Mouse (Mus musculus) lung, embryonic 14.5 days (tissue): ENCODE measurements around the gene Snx33. TPM values are rescaled to one million over a fixed set of nuclear protein-coding genes. Genes with fewer than 3 reads are reported as not detected.
A peak's percentile ranks its signal among the peaks of the same experiment; 100 is the strongest.

Source experiments
- ATAC-seq: fragments of 200-750 bp; cut with Nextera tagmentation; 2 replicates; pipeline ENCODE4 v1.8.0; 2017; ENCODE audit warnings: mild to moderate bottlenecking, moderate TSS enrichment, moderate library complexity; ENCODE audit not compliant: insufficient read depth
- DNase-seq: peaks from one replicate; pipeline ENCODE4 v3.0.0-alpha.2; 2015
- H3K27ac ChIP-seq: fragments of 300-500 bp; sonication (generic); 2 replicates; pipeline ENCODE4 v1.5.1; 2014; ENCODE audit warnings: low read depth, mild to moderate bottlenecking, moderate library complexity
- H3K27me3 ChIP-seq: fragments of 300-500 bp; sonication (generic); 2 replicates; pipeline ENCODE4 v1.6.1; 2014; ENCODE audit warnings: low read length, control low read depth; ENCODE audit not compliant: insufficient read depth
- H3K36me3 ChIP-seq: fragments of 300-500 bp; sonication (generic); 2 replicates; pipeline ENCODE4 v1.6.1; 2014; ENCODE audit warnings: control low read depth; ENCODE audit not compliant: insufficient read depth
- H3K4me1 ChIP-seq: fragments of 300-500 bp; sonication (generic); 2 replicates; pipeline ENCODE4 v1.6.1; 2014; ENCODE audit warnings: antibody characterized with exemption, control low read depth; ENCODE audit not compliant: insufficient read depth
- H3K4me2 ChIP-seq: fragments of 300-500 bp; sonication (generic); 2 replicates; pipeline ENCODE4 v1.6.1; 2014; ENCODE audit warnings: mild to moderate bottlenecking
- H3K4me3 ChIP-seq: fragments of 300-500 bp; sonication (generic); 2 replicates; pipeline ENCODE4 v1.5.1; 2014; ENCODE audit warnings: low read depth, low read length
- H3K9ac ChIP-seq: fragments of 300-500 bp; sonication (generic); 2 replicates; pipeline ENCODE4 v1.6.1; 2014
- H3K9me3 ChIP-seq: fragments of 300-500 bp; sonication (generic); 2 replicates; pipeline ENCODE4 v1.6.1; 2016; ENCODE audit warnings: low read depth, low read length, control low read depth
- CTCF ChIP-seq: IDR thresholded peaks from 2 replicates; pipeline ENCODE4 v1.5.1; 2016; ENCODE audit warnings: antibody characterized with exemption, low read depth
- WGBS: fragments of 180-500 bp; shearing (Covaris S2); extraction: QIAGEN DNeasy Blood & Tissue Kit; methylation state at CpG from one replicate; pipeline ENCODE4 v1.1.7; 2014; 5-methylcytosine and 5-hydroxymethylcytosine counted together
- polyA plus RNA-seq: library from polyadenylated mRNA; unstranded; fragments of >200 nt; fragmentation: Nextera tagmentation; extraction: Ambion mirVana; gene quantifications from 2 replicates; pipeline ENCODE4 v1.2.1, GENCODE M21; 2014

Gene Snx33
- 7.8 and 9.5 TPM in 2 replicates for polyA plus RNA-seq

GRCm38 (mm10) chr9:56928041-56928811, at the start of gene Snx33:
Gene Snx33 (minus strand): TSS chr9:56928371.
- H3K27me3 ChIP-seq = no peaks in the 10 kb centered on the region
- H3K4me2 ChIP-seq = peak within 1 kb of the TSS; percentile 90
- under 1% methylated on average over 49 of the region's 50 CpGs for WGBS
- TF ChIP-seq CTCF = peak; percentile 68
- H3K4me1 ChIP-seq = peaks cover 22% of the 10 kb centered on the region
- H3K36me3 ChIP-seq = no peaks in the 10 kb centered on the region
- peak within 1 kb of the TSS; percentile 97 for H3K27ac ChIP-seq
- ATAC-seq (peak; percentile 85), DNase-seq (peak; percentile 97)
- peak within 1 kb of the TSS; percentile 67 for H3K9ac ChIP-seq
- no peaks in the 10 kb centered on the region for H3K9me3 ChIP-seq
- peak within 1 kb of the TSS; percentile 64 for H3K4me3 ChIP-seq

GRCm38 (mm10) chr9:56975199-56975598, 47.0 kb upstream of the Snx33 start:
- DNase-seq (no peak), ATAC-seq (no peak)
- no peak for TF ChIP-seq CTCF
- H3K4me1 ChIP-seq = no peaks in the 10 kb centered on the region
- no peaks in the 10 kb centered on the region for H3K27me3 ChIP-seq
- H3K9me3 ChIP-seq = no peaks in the 10 kb centered on the region
- H3K27ac ChIP-seq = no peak overlapping the region
- H3K9ac ChIP-seq = no peak overlapping the region
- WGBS = 66% methylated on average over 3 of the region's 3 CpGs
- H3K36me3 ChIP-seq = peaks cover 15% of the 10 kb centered on the region; the same call in 1 of the 2 replicates
- H3K4me3 ChIP-seq = no peak overlapping the region
- H3K4me2 ChIP-seq = no peak overlapping the region

GRCm38 (mm10) chr9:56973960-56974524, 45.9 kb upstream of the Snx33 start:
- H3K4me1 ChIP-seq = no peaks in the 10 kb centered on the region
- H3K9ac ChIP-seq = no peak overlapping the region
- WGBS = 77% methylated on average over 8 of the region's 8 CpGs
- no peak for ATAC-seq
- H3K4me2 ChIP-seq = no peak overlapping the region
- H3K27ac ChIP-seq = no peak overlapping the region
- no peaks in the 10 kb centered on the region for H3K9me3 ChIP-seq
- H3K36me3 ChIP-seq = peaks cover 8% of the 10 kb centered on the region; the same call in 1 of the 2 replicates
- H3K27me3 ChIP-seq = no peaks in the 10 kb centered on the region
- TF ChIP-seq CTCF = no peak
- DNase-seq = no peak
- no peak overlapping the region for H3K4me3 ChIP-seq

GRCm38 (mm10) chr9:56970158-56970557, 42.0 kb upstream of the Snx33 start:
- Histone ChIP-seq H3K4me1 (no peaks in the 10 kb centered on the region), H3K36me3 (peaks cover 10% of the 10 kb centered on the region; the same call in 1 of the 2 replicates), H3K4me3 (no peak overlapping the region), H3K4me2 (no peak overlapping the region), H3K9me3 (no peaks in the 10 kb centered on the region), H3K9ac (no peak overlapping the region), H3K27me3 (no peaks in the 10 kb centered on the region), H3K27ac (no peak overlapping the region)
- 71% methylated on average over 2 of the region's 2 CpGs for WGBS
- DNase-seq = no peak
- ATAC-seq = no peak
- no peak for TF ChIP-seq CTCF

GRCm38 (mm10) chr9:56961591-56961990, 33.4 kb upstream of the Snx33 start:
- DNase-seq (no peak), ATAC-seq (no peak)
- WGBS = 92% methylated on average over 3 of the region's 3 CpGs
- Histone ChIP-seq H3K4me3 (no peak overlapping the region), H3K9me3 (no peaks in the 10 kb centered on the region), H3K4me2 (no peak overlapping the region), H3K27me3 (no peaks in the 10 kb centered on the region), H3K9ac (no peak overlapping the region), H3K4me1 (no peaks in the 10 kb centered on the region), H3K36me3 (peaks cover 27% of the 10 kb centered on the region; the same call in 1 of the 2 replicates), H3K27ac (no peak overlapping the region)
- TF ChIP-seq CTCF = no peak

GRCm38 (mm10) chr9:56958689-56959088, 30.5 kb upstream of the Snx33 start:
- TF ChIP-seq CTCF = no peak
- ATAC-seq = no peak
- DNase-seq = no peak
- H3K4me3 ChIP-seq = no peak overlapping the region
- H3K4me2 ChIP-seq = no peak overlapping the region
- no peaks in the 10 kb centered on the region for H3K4me1 ChIP-seq
- no peaks in the 10 kb centered on the region for H3K9me3 ChIP-seq
- H3K27me3 ChIP-seq = no peaks in the 10 kb centered on the region
- H3K9ac ChIP-seq = no peak overlapping the region
- H3K27ac ChIP-seq = no peak overlapping the region
- H3K36me3 ChIP-seq = peaks cover 13% of the 10 kb centered on the region; the same call in 1 of the 2 replicates
- 92% methylated on average over 2 of the region's 2 CpGs for WGBS

- Histone ChIP-seq H3K36me3 (no peaks in the 10 kb centered on the region), H3K9me3 (no peaks in the 10 kb centered on the region), H3K27me3 (no peaks in the 10 kb centered on the region), H3K4me3 (no peak overlapping the region), H3K4me2 (no peak overlapping the region), H3K4me1 (no peaks in the 10 kb centered on the region), H3K27ac (peak overlapping the region; percentile 34; the same call in 1 of the 2 replicates), H3K9ac (no peak overlapping the region)
- ATAC-seq (peak; percentile 47; the same call in 1 of the 2 replicates), DNase-seq (peak; percentile 54)
- TF ChIP-seq CTCF = no peak
- WGBS = 44% methylated on average over 7 of the region's 7 CpGs
These were observed 28.9 kb upstream of the Snx33 start for GRCm38 (mm10) chr9:56956966-56957675.
